Mouse (Mus musculus) ES-Bruce4 (cell line): ENCODE results near the gene Lnx2. TPM values are rescaled to one million over a fixed set of nuclear protein-coding genes. Genes with fewer than 3 reads are reported as not detected.

Experiments used
- H3K27ac ChIP-seq: 2 replicates; pipeline ENCODE4 v1.5.1; 2012; ENCODE audit warnings: low read length, inconsistent platforms; ENCODE audit not compliant: insufficient read depth
- H3K27me3 ChIP-seq: 2 replicates; pipeline ENCODE4 v1.6.1; 2012; ENCODE audit warnings: mild to moderate bottlenecking, low read length, inconsistent platforms; ENCODE audit not compliant: control insufficient read depth, poor library complexity, insufficient read depth, severe bottlenecking
- H3K36me3 ChIP-seq: 2 replicates; pipeline ENCODE4 v1.6.1; 2012; ENCODE audit warnings: inconsistent platforms, mild to moderate bottlenecking, low read length, moderate library complexity; ENCODE audit not compliant: control insufficient read depth, poor library complexity, insufficient read depth, severe bottlenecking
- H3K4me1 ChIP-seq: one replicate; pipeline ENCODE4 v1.8.1; 2011; ENCODE audit warnings: low read length; ENCODE audit not compliant: control insufficient read depth, insufficient read depth
- H3K4me3 ChIP-seq: 2 replicates; pipeline ENCODE4 v1.5.1; 2011; ENCODE audit warnings: low read depth, mild to moderate bottlenecking, low read length
- H3K9ac ChIP-seq: 2 replicates; pipeline ENCODE4 v1.6.1; 2012; ENCODE audit warnings: low read depth, mild to moderate bottlenecking, inconsistent platforms; ENCODE audit not compliant: poor library complexity, severe bottlenecking
- H3K9me3 ChIP-seq: replicated peaks from 2 replicates; pipeline ENCODE4 v1.6.1; 2012; ENCODE audit warnings: mild to moderate bottlenecking, low read length, inconsistent platforms; ENCODE audit not compliant: control insufficient read depth, poor library complexity, insufficient read depth, severe bottlenecking
- CTCF ChIP-seq: IDR thresholded peaks from one replicate; pipeline ENCODE4 v1.8.1; 2011; ENCODE audit warnings: low read depth, low read length
- EP300 ChIP-seq: IDR thresholded peaks from 2 replicates; pipeline ENCODE4 v1.6.1; 2011; ENCODE audit warnings: low read depth, low read length; ENCODE audit not compliant: insufficient read depth
- POLR2A ChIP-seq: IDR thresholded peaks from one replicate; pipeline ENCODE4 v1.8.1; 2011; ENCODE audit warnings: low read length; ENCODE audit not compliant: insufficient read depth
- polyA plus RNA-seq: library from polyadenylated mRNA; stranded (reverse); fragments of >200 nt; gene quantifications from 2 replicates; pipeline ENCODE4 v1.2.4, GENCODE M21; 2011; ENCODE audit warnings: low read depth; ENCODE audit not compliant: missing spikeins, insufficient read depth, insufficient read length

Lnx2 gene
- polyA plus RNA-seq, 1 experiment, result 9.0 TPM

DNA sequence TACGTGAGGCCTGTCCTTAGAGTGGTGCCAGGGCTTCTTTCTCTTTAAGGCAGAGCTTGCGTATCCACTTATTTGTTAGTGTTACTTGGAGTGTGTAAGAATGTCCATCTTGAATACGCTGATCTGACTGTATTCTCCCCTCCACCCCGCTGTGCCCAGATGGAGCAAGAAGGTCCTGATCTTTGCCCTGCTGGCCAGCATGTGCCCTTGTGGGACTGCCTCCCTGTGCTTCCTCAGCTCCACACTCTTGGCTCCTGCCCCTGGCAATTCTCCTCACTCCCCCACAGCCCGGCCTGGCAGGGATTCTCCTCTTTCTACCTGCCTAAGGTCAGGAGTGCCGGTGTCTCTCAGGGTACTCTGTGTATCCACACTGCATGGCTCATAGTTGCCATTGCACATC, 95.0 kb downstream of the Lnx2 start:
- no peaks in the 10 kb centered on the region for H3K4me1 ChIP-seq
- H3K4me3 ChIP-seq, result no peak overlapping the region
- no peaks in the 10 kb centered on the region for H3K36me3 ChIP-seq
- no peaks in the 10 kb centered on the region for H3K9me3 ChIP-seq
- TF ChIP-seq POLR2A, result no peak
- TF ChIP-seq CTCF, result no peak
- TF ChIP-seq EP300, result no peak
- H3K27me3 ChIP-seq, result no peaks in the 10 kb centered on the region
- H3K27ac ChIP-seq, result no peak overlapping the region
- no peak overlapping the region for H3K9ac ChIP-seq

DNA sequence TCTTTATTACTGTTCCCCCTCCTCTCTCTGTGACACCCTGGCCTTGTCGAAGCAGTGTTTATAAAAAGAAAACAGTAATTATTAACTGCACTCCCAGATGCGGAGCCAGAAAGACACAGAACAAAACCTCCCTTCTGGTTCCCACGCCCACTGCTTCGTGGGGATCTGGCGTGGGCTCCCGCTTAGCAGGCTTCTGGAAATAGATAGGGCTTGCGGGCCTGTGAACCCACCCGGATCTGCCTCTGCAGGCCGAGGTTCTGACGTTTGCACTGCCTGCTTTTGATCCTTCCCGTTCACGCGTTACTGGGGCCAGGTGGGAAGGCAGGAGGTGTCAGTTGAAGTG, 101.6 kb downstream of the Lnx2 start:
- Histone ChIP-seq H3K4me1 (peaks cover 5% of the 10 kb centered on the region), H3K36me3 (no peaks in the 10 kb centered on the region), H3K27me3 (no peaks in the 10 kb centered on the region), H3K27ac (no peak overlapping the region), H3K9ac (peak overlapping the region; percentile 10; the same call in 1 of the 2 replicates), H3K4me3 (no peak overlapping the region), H3K9me3 (no peaks in the 10 kb centered on the region)
- TF ChIP-seq EP300, result no peak
- TF ChIP-seq POLR2A, result no peak
- TF ChIP-seq CTCF, result no peak

DNA sequence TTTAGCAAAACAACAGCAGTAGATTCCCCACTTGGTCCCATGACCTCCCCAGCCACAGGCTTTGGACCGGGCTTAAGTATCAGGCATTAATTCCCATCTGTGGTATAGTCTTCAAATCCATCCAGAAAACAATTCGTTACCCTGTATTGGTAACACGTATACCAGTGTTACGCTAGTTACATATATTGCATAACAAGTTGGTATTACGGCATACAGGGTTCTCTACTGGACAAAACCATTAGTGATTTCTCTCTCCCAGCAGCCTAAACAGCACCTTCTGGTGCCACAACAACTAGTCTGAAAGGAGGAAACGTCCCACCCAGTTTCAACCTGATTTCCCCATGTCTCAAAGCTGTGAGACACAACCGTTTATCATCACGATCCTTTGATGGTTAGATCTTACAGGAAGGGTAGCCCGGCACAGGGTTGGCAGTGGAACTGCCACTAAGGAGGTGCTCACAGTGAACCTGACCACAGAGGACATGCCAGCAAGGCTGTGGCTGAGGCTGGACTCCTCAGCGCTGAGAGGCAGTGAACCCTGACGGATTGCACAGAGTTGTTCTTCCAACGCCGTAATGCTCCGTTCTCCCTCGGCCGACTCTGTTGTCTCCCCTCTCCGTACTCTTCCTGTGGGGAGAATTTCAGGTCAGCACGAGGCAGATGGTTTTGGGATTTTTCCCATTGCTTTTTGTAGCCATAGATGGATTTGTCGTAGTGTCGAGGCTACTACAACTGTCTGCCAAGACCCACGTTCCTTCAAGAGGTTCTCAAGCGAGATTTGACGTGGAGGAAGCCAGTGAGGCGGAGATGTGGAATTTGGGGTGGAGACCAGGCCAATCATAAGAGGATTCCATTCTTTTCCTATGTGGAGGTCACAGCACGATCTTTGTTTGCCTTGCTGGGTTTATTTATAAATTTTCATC, 102.3 kb downstream of the Lnx2 start:
- Histone ChIP-seq H3K36me3 (no peaks in the 10 kb centered on the region), H3K27ac (no peak overlapping the region), H3K27me3 (no peaks in the 10 kb centered on the region), H3K9ac (no peak overlapping the region), H3K4me1 (peaks cover 5% of the 10 kb centered on the region), H3K4me3 (no peak overlapping the region), H3K9me3 (no peaks in the 10 kb centered on the region)
- TF ChIP-seq CTCF (no peak), EP300 (no peak)

DNA sequence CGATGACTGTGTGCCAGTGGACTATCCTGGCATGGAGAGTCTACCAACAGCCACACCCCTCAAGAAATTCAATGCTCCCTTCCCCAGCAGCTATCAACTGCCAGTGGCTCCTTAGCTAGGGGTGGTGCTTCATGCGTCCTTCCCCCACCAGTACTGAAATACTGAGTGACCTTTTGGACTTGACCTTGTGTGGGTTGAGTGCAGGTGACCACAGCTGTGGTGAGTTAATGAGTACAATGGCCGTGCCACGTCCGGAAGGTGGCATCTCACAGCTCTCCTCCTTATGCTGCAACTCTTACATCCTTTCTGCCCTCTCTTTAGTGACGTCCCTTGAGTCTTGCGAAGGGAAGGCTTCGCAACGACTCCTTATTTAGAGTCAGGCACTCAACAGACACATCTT, 103.0 kb downstream of the Lnx2 start:
- H3K27me3 ChIP-seq, result no peaks in the 10 kb centered on the region

DNA sequence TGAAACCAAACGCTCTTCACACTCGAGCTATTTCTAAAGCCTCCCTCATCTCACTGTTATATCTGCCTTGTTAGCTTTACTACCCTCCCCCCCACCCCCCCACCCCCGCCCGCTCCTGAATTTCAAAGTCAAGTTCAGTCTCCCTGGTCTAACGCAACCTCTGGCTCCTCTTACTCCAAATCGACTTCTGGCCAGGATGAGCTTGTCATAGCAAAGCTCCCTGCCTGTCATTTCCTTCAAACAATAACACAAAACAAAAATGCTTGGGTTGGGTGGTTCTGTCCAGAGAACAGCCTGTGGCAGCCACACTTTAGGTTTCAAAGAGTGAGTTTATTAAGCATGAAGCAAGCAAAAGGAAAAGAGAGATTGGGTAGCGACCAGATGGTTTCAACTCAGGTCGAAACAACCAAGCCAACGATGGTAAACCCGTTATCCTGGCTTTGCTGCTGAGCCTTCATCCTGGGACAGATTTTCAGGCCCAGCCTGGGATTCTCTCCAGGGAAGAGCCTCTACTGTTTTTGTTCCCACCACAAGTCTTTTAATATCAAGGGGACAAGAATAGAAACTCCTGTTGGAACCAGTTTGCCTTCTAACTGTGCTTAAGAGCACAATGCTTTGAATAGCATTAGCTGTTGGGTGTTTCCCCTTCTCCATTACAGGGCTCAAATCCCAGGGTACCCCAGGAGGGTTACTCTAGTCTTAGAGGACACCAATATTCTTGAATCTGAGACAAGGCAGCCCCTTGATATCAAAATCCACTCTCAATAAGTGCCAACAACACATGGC, 104.4 kb downstream of the Lnx2 start:
- no peaks in the 10 kb centered on the region for H3K27me3 ChIP-seq
- H3K4me1 ChIP-seq, result peaks cover 5% of the 10 kb centered on the region
- H3K4me3 ChIP-seq, result no peak overlapping the region
- no peak overlapping the region; the same call in 1 of the 2 replicates for H3K9ac ChIP-seq
- no peaks in the 10 kb centered on the region for H3K9me3 ChIP-seq
- H3K27ac ChIP-seq, result peak overlapping the region; percentile 49; the same call in 1 of the 2 replicates
- H3K36me3 ChIP-seq, result no peaks in the 10 kb centered on the region
- TF ChIP-seq CTCF, result no peak
- TF ChIP-seq POLR2A, result no peak
- no peak for TF ChIP-seq EP300

More for the DNA sequence above, 103.0 kb downstream of the Lnx2 start:
- TF ChIP-seq POLR2A, result no peak
- no peak for TF ChIP-seq EP300
- TF ChIP-seq CTCF, result no peak
- H3K36me3 ChIP-seq, result no peaks in the 10 kb centered on the region
- peaks cover 5% of the 10 kb centered on the region for H3K4me1 ChIP-seq
- no peak overlapping the region for H3K27ac ChIP-seq
- H3K9ac ChIP-seq, result no peak overlapping the region
- no peaks in the 10 kb centered on the region for H3K9me3 ChIP-seq
- H3K4me3 ChIP-seq, result no peak overlapping the region
